Mouse (Mus musculus) adrenal gland, postnatal 25 days (tissue): ENCODE measurements around the gene Gm7982. TPM values are rescaled to one million over a fixed set of nuclear protein-coding genes. Genes with fewer than 3 reads are reported as not detected.
"Not testable (repeated sequence)": the region's sequence is repeated elsewhere in the genome, so short reads cannot be mapped to it uniquely, and the experiment has no call there.

Source experiments
- DNase-seq: peaks from one replicate; pipeline ENCODE4 v3.0.0; 2021; ENCODE audit warnings: mixed read lengths
- long read RNA-seq: library from polyadenylated mRNA; stranded (forward); transcript quantifications from one replicate; pipeline ENCODE4 v2.0.0, GENCODE M21; 2021
- total RNA-seq: library from RNA; stranded (reverse); gene quantifications from 2 replicates; pipeline ENCODE4 v1.2.3, GENCODE M21; 2021

Gm7982 gene
- total RNA-seq, result not detected in 2 replicates
- long read RNA-seq, result 0 reads

- DNase-seq, result not testable (repeated sequence)
These were observed at the start of gene Gm7982 for GRCm38 (mm10) chr5:95741714-95742113. Gene Gm7982, plus strand, starts transcription at chr5:95742014.

- DNase-seq, result not testable (repeated sequence)
These were observed 5.7 kb upstream of the Gm7982 start, which contains the start of gene Gm7978 for GRCm38 (mm10) chr5:95736073-95736472. Gene Gm7978, minus strand, starts transcription at chr5:95736173.

- DNase-seq, result not testable (repeated sequence)
These were observed 33.9 kb downstream of the Gm7982 start, which contains the start of gene E330014E10Rik for GRCm38 (mm10) chr5:95775690-95776089. Gene E330014E10Rik, plus strand, starts transcription at chr5:95775990.

Other genes starting within 250 kb of the Gm7982 start
- not detected in 2 replicates for gene Gm3286, start 231.3 kb upstream of the Gm7982 start, total RNA-seq
- not detected in 2 replicates for gene Gm7971, start 147.1 kb upstream of the Gm7982 start, total RNA-seq
- not detected in 2 replicates for gene Gm7978, start 5.8 kb upstream of the Gm7982 start, total RNA-seq
- not detected in 2 replicates for gene E330014E10Rik, start 34.0 kb downstream of the Gm7982 start, total RNA-seq
- not detected in 2 replicates for gene Cxcl13, start 214.9 kb downstream of the Gm7982 start, total RNA-seq